Mouse (Mus musculus): ENCODE measurements around the gene Foxn3. TPM values are rescaled to one million over a fixed set of nuclear protein-coding genes. Genes with fewer than 3 reads are reported as not detected.

Gene Foxn3
- polyA plus RNA-seq, 1 experiment from 2014 or later: 87.3 TPM

DNA sequence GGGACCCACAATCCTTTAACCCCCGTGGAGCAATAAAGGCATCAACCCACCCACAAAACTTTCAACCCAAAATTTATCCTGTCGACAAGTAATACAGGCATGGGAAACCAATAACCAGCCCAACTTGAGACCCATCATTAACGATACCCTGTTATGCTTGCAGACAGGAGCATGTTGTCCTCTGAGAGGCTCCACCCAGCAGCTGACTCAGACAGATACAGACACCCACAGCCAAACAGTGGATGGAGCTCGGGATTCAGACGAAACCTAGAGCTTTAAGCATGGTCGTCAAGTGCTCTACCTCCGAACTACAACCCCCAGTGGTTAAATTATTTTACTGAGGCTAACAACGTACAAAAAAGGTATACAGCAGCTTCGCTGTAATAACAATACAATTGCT is 182.1 kb downstream of the Foxn3 start:
- DNase-seq (ENCODE audit: low spot score): no peak
- no peak for ATAC-seq (replicated peaks; ENCODE audit: low FRiP score)
- H3K4me2 ChIP-seq (ENCODE audit: low read depth, low read length, severe bottlenecking): no peak overlapping the region
- no peak overlapping the region for H3K9ac ChIP-seq (ENCODE audit: low read length)
- 91% methylated on average over 9 of the region's 9 CpGs for WGBS
- peaks cover 2% of the 10 kb centered on the region; the same call in 1 of the 2 replicates for H3K36me3 ChIP-seq (ENCODE audit: control insufficient read depth, insufficient read depth, low read length)
- no peaks in the 10 kb centered on the region for H3K27me3 ChIP-seq (ENCODE audit: control insufficient read depth, insufficient read depth, low read length)
- no peak overlapping the region for H3K27ac ChIP-seq (ENCODE audit: low read depth, low read length)
- peaks cover 5% of the 10 kb centered on the region; the same call in 1 of the 2 replicates for H3K4me1 ChIP-seq (replicated peaks; ENCODE audit: control insufficient read depth, insufficient read depth, low read length)
- H3K9me3 ChIP-seq (ENCODE audit: control insufficient read depth, low read length): no peaks in the 10 kb centered on the region
- no peak overlapping the region for H3K4me3 ChIP-seq (ENCODE audit: low read depth, low read length)

- Histone ChIP-seq H3K9ac (ENCODE audit: low read length) (no peak overlapping the region), H3K4me2 (ENCODE audit: low read depth, low read length, severe bottlenecking) (no peak overlapping the region), H3K4me1 (replicated peaks; ENCODE audit: control insufficient read depth, insufficient read depth, low read length) (peaks cover 2% of the 10 kb centered on the region; the same call in 1 of the 2 replicates), H3K27me3 (ENCODE audit: control insufficient read depth, insufficient read depth, low read length) (no peaks in the 10 kb centered on the region), H3K36me3 (ENCODE audit: control insufficient read depth, insufficient read depth, low read length) (peaks cover 2% of the 10 kb centered on the region; the same call in 1 of the 2 replicates), H3K27ac (ENCODE audit: low read depth, low read length) (no peak overlapping the region), H3K9me3 (ENCODE audit: control insufficient read depth, low read length) (no peaks in the 10 kb centered on the region), H3K4me3 (ENCODE audit: low read depth, low read length) (no peak overlapping the region)
- DNase-seq (ENCODE audit: low spot score) (peak; percentile 37), ATAC-seq (replicated peaks; ENCODE audit: low FRiP score) (no peak)
- 64% methylated on average over 4 of the region's 4 CpGs for WGBS
Observed at GRCm38 (mm10) chr12:99380855-99381262, 182.5 kb downstream of the Foxn3 start.

- H3K4me3 ChIP-seq (ENCODE audit: low read depth, low read length): no peak overlapping the region
- H3K9ac ChIP-seq (ENCODE audit: low read length): no peak overlapping the region
- H3K4me2 ChIP-seq (ENCODE audit: low read depth, low read length, severe bottlenecking): no peak overlapping the region
- peaks cover 2% of the 10 kb centered on the region; the same call in 1 of the 2 replicates for H3K4me1 ChIP-seq (replicated peaks; ENCODE audit: control insufficient read depth, insufficient read depth, low read length)
- no peak for DNase-seq (ENCODE audit: low spot score)
- no peaks in the 10 kb centered on the region for H3K9me3 ChIP-seq (ENCODE audit: control insufficient read depth, low read length)
- H3K36me3 ChIP-seq (ENCODE audit: control insufficient read depth, insufficient read depth, low read length): peaks cover 2% of the 10 kb centered on the region; the same call in 1 of the 2 replicates
- no peak overlapping the region for H3K27ac ChIP-seq (ENCODE audit: low read depth, low read length)
- 0 out of 2 replicates have a peak, but pooled peaks have one; percentile 34 for ATAC-seq (replicated peaks; ENCODE audit: low FRiP score)
- WGBS: 63% methylated on average over 6 of the region's 6 CpGs
- H3K27me3 ChIP-seq (ENCODE audit: control insufficient read depth, insufficient read depth, low read length): no peaks in the 10 kb centered on the region
Observed at GRCm38 (mm10) chr12:99380124-99380523, 183.3 kb downstream of the Foxn3 start.

DNA sequence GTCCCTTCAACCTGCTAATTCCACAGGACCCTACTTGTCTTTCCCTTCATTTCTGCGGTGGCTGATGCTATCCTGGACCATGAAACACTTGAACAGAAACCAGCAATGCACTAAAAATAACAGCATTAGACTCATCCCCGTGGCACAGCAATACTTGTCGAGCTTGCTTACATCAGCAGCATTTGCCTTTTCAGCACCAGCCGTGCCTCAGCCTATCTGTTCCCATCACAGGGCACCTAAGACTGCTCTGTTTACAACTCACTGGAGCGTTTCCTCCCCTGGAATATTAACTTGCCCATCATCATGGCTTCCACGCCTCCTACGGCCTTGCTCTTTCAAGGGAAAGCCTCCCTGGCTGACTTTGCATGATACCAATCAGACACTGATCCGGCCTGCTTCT is 185.1 kb downstream of the Foxn3 start:
- Histone ChIP-seq H3K36me3 (ENCODE audit: control insufficient read depth, insufficient read depth, low read length) (peaks cover 5% of the 10 kb centered on the region; the same call in 1 of the 2 replicates), H3K9me3 (ENCODE audit: control insufficient read depth, low read length) (no peaks in the 10 kb centered on the region), H3K9ac (ENCODE audit: low read length) (no peak overlapping the region), H3K27me3 (ENCODE audit: control insufficient read depth, insufficient read depth, low read length) (no peaks in the 10 kb centered on the region), H3K4me3 (ENCODE audit: low read depth, low read length) (no peak overlapping the region), H3K4me2 (ENCODE audit: low read depth, low read length, severe bottlenecking) (no peak overlapping the region), H3K4me1 (replicated peaks; ENCODE audit: control insufficient read depth, insufficient read depth, low read length) (peaks cover 2% of the 10 kb centered on the region; the same call in 1 of the 2 replicates), H3K27ac (ENCODE audit: low read depth, low read length) (no peak overlapping the region)
- WGBS: 87% methylated on average over 8 of the region's 8 CpGs
- DNase-seq (ENCODE audit: low spot score): no peak
- no peak for ATAC-seq (replicated peaks; ENCODE audit: low FRiP score)

DNA sequence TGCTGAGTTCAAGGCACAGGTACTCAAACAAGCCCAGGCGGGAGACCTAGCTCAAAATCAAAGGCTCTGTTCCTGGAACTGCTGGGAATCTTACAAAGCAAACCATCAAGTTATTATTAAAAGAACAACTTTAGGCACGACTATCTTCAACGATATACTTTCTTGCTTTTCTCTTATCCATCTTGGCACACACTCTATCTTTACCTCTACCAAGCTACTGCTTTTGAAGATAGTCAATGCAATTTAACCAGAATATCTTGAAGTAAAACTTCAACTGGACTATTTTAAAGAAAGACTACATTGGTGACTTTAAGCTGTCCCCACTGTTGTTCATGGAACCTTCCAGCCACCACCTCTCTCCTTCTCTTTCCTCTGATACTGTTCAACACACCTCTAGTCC is 185.7 kb downstream of the Foxn3 start:
- H3K4me1 ChIP-seq (replicated peaks; ENCODE audit: control insufficient read depth, insufficient read depth, low read length): peaks cover 2% of the 10 kb centered on the region; the same call in 1 of the 2 replicates
- no peak for ATAC-seq (replicated peaks; ENCODE audit: low FRiP score)
- WGBS: 79% methylated on average over 3 of the region's 3 CpGs

DNA sequence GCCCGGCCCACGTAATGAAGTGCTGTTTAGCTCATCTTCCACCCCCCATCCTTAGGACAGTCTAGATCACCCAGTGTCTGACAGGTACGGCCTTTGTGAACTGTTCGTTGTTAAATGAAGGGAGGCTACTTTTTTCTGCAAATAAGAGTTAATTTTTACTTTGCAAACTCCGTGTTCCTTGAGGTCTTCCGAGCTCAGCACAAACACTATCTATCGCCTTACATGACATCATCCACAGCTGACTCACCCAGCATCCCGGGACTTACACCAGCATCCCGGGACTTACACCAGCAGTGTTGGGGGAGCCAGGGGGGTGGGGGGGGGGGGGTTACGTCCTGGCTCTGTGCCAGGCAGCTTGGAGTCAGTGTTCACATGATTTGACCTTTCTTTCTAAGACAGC is 186.3 kb downstream of the Foxn3 start:
- no peak for ATAC-seq (replicated peaks; ENCODE audit: low FRiP score)
- Histone ChIP-seq H3K4me3 (ENCODE audit: low read depth, low read length) (no peak overlapping the region), H3K4me2 (ENCODE audit: low read depth, low read length, severe bottlenecking) (no peak overlapping the region), H3K9ac (ENCODE audit: low read length) (no peak overlapping the region), H3K27ac (ENCODE audit: low read depth, low read length) (no peak overlapping the region), H3K27me3 (ENCODE audit: control insufficient read depth, insufficient read depth, low read length) (no peaks in the 10 kb centered on the region), H3K36me3 (ENCODE audit: control insufficient read depth, insufficient read depth, low read length) (peaks cover 5% of the 10 kb centered on the region; the same call in 1 of the 2 replicates), H3K4me1 (replicated peaks; ENCODE audit: control insufficient read depth, insufficient read depth, low read length) (peaks cover 2% of the 10 kb centered on the region; the same call in 1 of the 2 replicates), H3K9me3 (ENCODE audit: control insufficient read depth, low read length) (no peaks in the 10 kb centered on the region)
- WGBS: 84% methylated on average over 10 of the region's 10 CpGs
- DNase-seq (ENCODE audit: low spot score): no peak

More for the DNA sequence above, 185.7 kb downstream of the Foxn3 start:
- Histone ChIP-seq H3K27me3 (ENCODE audit: control insufficient read depth, insufficient read depth, low read length) (no peaks in the 10 kb centered on the region), H3K4me3 (ENCODE audit: low read depth, low read length) (no peak overlapping the region), H3K4me2 (ENCODE audit: low read depth, low read length, severe bottlenecking) (no peak overlapping the region), H3K9ac (ENCODE audit: low read length) (no peak overlapping the region), H3K27ac (ENCODE audit: low read depth, low read length) (no peak overlapping the region), H3K36me3 (ENCODE audit: control insufficient read depth, insufficient read depth, low read length) (peaks cover 5% of the 10 kb centered on the region; the same call in 1 of the 2 replicates), H3K9me3 (ENCODE audit: control insufficient read depth, low read length) (no peaks in the 10 kb centered on the region)
- no peak for DNase-seq (ENCODE audit: low spot score)

DNA sequence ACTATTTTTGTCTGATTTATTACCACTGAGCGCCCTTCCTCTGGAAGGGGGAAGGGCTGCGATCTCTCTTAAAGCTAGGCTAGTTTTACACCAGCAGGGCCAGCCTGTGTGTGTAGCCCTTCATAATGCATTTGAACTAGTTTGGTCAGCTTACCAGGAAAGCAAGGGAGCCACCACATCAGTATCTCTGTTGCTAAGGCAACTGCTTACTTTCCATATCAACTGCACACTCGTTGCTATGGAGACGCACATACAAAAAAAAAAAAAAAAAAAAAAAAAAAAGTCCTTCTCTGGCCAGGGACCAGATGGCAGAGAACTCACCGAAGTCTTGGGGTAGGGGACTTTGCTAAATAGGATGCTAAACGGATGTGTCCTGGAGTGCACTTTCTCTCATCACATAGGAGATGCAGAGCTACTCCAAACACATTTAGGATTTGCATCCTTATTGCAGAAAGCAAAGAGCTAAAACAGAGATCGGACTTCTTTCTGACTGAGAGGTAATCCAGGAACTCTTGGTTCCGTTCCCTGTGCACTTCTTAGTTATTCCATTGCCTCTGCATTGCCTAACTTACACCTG is 187.4 kb downstream of the Foxn3 start:
- Histone ChIP-seq H3K27me3 (ENCODE audit: control insufficient read depth, insufficient read depth, low read length) (no peaks in the 10 kb centered on the region), H3K9ac (ENCODE audit: low read length) (no peak overlapping the region), H3K4me3 (ENCODE audit: low read depth, low read length) (no peak overlapping the region), H3K4me2 (ENCODE audit: low read depth, low read length, severe bottlenecking) (no peak overlapping the region), H3K27ac (ENCODE audit: low read depth, low read length) (no peak overlapping the region), H3K36me3 (ENCODE audit: control insufficient read depth, insufficient read depth, low read length) (peaks cover 3% of the 10 kb centered on the region; the same call in 1 of the 2 replicates), H3K9me3 (ENCODE audit: control insufficient read depth, low read length) (no peaks in the 10 kb centered on the region), H3K4me1 (replicated peaks; ENCODE audit: control insufficient read depth, insufficient read depth, low read length) (peaks cover 2% of the 10 kb centered on the region; the same call in 1 of the 2 replicates)
- ATAC-seq (replicated peaks; ENCODE audit: low FRiP score): peak; percentile 49; the same call in 1 of the 2 replicates
- 88% methylated on average over 8 of the region's 8 CpGs for WGBS
- no peak for DNase-seq (ENCODE audit: low spot score)

GRCm38 (mm10) chr12:99375426-99375825 is 188.0 kb downstream of the Foxn3 start:
- Histone ChIP-seq H3K4me1 (replicated peaks; ENCODE audit: control insufficient read depth, insufficient read depth, low read length) (peaks cover 2% of the 10 kb centered on the region; the same call in 1 of the 2 replicates), H3K36me3 (ENCODE audit: control insufficient read depth, insufficient read depth, low read length) (peaks cover 3% of the 10 kb centered on the region; the same call in 1 of the 2 replicates), H3K9me3 (ENCODE audit: control insufficient read depth, low read length) (no peaks in the 10 kb centered on the region), H3K27me3 (ENCODE audit: control insufficient read depth, insufficient read depth, low read length) (no peaks in the 10 kb centered on the region), H3K9ac (ENCODE audit: low read length) (no peak overlapping the region), H3K4me2 (ENCODE audit: low read depth, low read length, severe bottlenecking) (no peak overlapping the region), H3K4me3 (ENCODE audit: low read depth, low read length) (no peak overlapping the region), H3K27ac (ENCODE audit: low read depth, low read length) (no peak overlapping the region)
- WGBS: 94% methylated on average over 6 of the region's 6 CpGs
- ATAC-seq (replicated peaks; ENCODE audit: low FRiP score) (no peak), DNase-seq (ENCODE audit: low spot score) (no peak)

Measured in forebrain, embryonic 11.5 days (tissue).